Mouse (Mus musculus) CH12.LX (cell line): ENCODE measurements at regions not wholly inside any gene's neighbourhood (a gene's known extent, or its start where the extent isn't known, plus 50 kb on each side); places are given as distances from the start of the nearest gene placed in this dataset.

Experiments
- DNase-seq: peaks from one replicate; pipeline ENCODE4 v3.0.0-alpha.2; 2013; ENCODE audit errors: extremely low read depth
- H3K27ac ChIP-seq: 2 replicates; pipeline ENCODE4 v1.5.1; 2012; ENCODE audit warnings: low read depth, mild to moderate bottlenecking, control low read depth, moderate library complexity; ENCODE audit not compliant: insufficient read depth
- H3K27me3 ChIP-seq: replicated peaks from 2 replicates; pipeline ENCODE3; 2012; ENCODE audit warnings: inconsistent platforms
- H3K36me3 ChIP-seq, 2 experiments: replicated peaks in 1 of 2; 2 replicates each; pipeline versions ENCODE3 to v1.6.1; 2012; ENCODE audit warnings: inconsistent platforms in 1 of 2, low read length in 1 of 2, mild to moderate bottlenecking in 1 of 2, mixed read lengths in 1 of 2, moderate library complexity in 1 of 2; ENCODE audit not compliant: control insufficient read depth in 1 of 2, insufficient read depth in 1 of 2
- H3K4me1 ChIP-seq, 2 experiments: 2 replicates each; pipeline ENCODE4 v1.6.1; 2012; ENCODE audit warnings: inconsistent platforms in 1 of 2, moderate library complexity in 1 of 2; ENCODE audit not compliant: insufficient read depth in 2 of 2, control insufficient read depth in 1 of 2
- H3K4me2 ChIP-seq: 2 replicates; pipeline ENCODE4 v1.6.1; 2012; ENCODE audit warnings: low read depth, mild to moderate bottlenecking, control low read depth; ENCODE audit not compliant: poor library complexity, insufficient read depth, severe bottlenecking
- H3K4me3 ChIP-seq, 3 experiments: fragments of 150-350 bp in 1 of 3; sonication (generic) in 1 of 3; replicated peaks in 1 of 3; 2 replicates each; pipeline versions ENCODE3 to v1.5.1; 2011 to 2012; ENCODE audit warnings: low read depth in 2 of 3, low read length in 2 of 3, mild to moderate bottlenecking in 2 of 3, moderate library complexity in 2 of 3, control low read depth in 1 of 3, improper control_type of control experiment in 1 of 3, inconsistent platforms in 1 of 3, mixed read lengths in 1 of 3; ENCODE audit not compliant: poor library complexity in 1 of 3
- H3K79me2 ChIP-seq: replicated peaks from 2 replicates; pipeline ENCODE4 v1.6.1; 2012; ENCODE audit warnings: mild to moderate bottlenecking, moderate library complexity; ENCODE audit not compliant: control insufficient read depth, poor library complexity, insufficient read depth, severe bottlenecking; ENCODE audit errors: extremely low read depth
- H3K9ac ChIP-seq: 2 replicates; pipeline ENCODE4 v1.6.1; 2012; ENCODE audit warnings: low read depth, mild to moderate bottlenecking, control low read depth, moderate library complexity; ENCODE audit not compliant: insufficient read depth
- H3K9me3 ChIP-seq: replicated peaks from 2 replicates; pipeline ENCODE3; 2012; ENCODE audit warnings: low read length, inconsistent platforms, mixed read lengths
- BHLHE40 ChIP-seq: IDR thresholded peaks from 2 replicates; pipeline ENCODE4 v1.6.1; 2011; ENCODE audit warnings: mild to moderate bottlenecking, low read depth, low read length, improper control_type of control experiment
- CHD1 ChIP-seq: IDR thresholded peaks from 2 replicates; pipeline ENCODE4 v1.6.1; 2012; ENCODE audit warnings: low read depth, low read length, improper control_type of control experiment, inconsistent platforms
- CHD2 ChIP-seq: IDR thresholded peaks from 2 replicates; pipeline ENCODE4 v1.6.1; 2011; ENCODE audit warnings: low read length, improper control_type of control experiment
- CTCF ChIP-seq, 2 experiments: IDR thresholded peaks in 1 of 2; conservative IDR thresholded peaks in 1 of 2; 2 replicates each; pipeline ENCODE4 v1.5.1; 2011 to 2012; ENCODE audit warnings: low read depth in 2 of 2, low read length in 2 of 2, improper control_type of control experiment in 1 of 2, inconsistent platforms in 1 of 2, mild to moderate bottlenecking in 1 of 2, moderate library complexity in 1 of 2
- EP300 ChIP-seq: IDR thresholded peaks from 2 replicates; pipeline ENCODE4 v1.6.1; 2011; ENCODE audit warnings: low read length, improper control_type of control experiment
- ETS1 ChIP-seq: conservative IDR thresholded peaks from 2 replicates; pipeline ENCODE4 v1.6.1; 2012; ENCODE audit warnings: low read depth, mild to moderate bottlenecking, inconsistent platforms, low read length, improper control_type of control experiment, moderate library complexity
- GABPA ChIP-seq: IDR thresholded peaks from 2 replicates; pipeline ENCODE4 v1.6.1; 2012; ENCODE audit warnings: low read depth, low read length, improper control_type of control experiment, inconsistent platforms; ENCODE audit not compliant: insufficient replicate concordance
- IRF4 ChIP-seq: IDR thresholded peaks from 2 replicates; pipeline ENCODE4 v1.6.1; 2014; ENCODE audit warnings: low read depth, mild to moderate bottlenecking, inconsistent platforms, low read length, improper control_type of control experiment
- JUN ChIP-seq: IDR thresholded peaks from 2 replicates; pipeline ENCODE4 v1.6.1; 2011; ENCODE audit warnings: low read depth, mild to moderate bottlenecking, low read length, improper control_type of control experiment, moderate library complexity; ENCODE audit not compliant: insufficient read depth
- KAT2A ChIP-seq: IDR thresholded peaks from 2 replicates; pipeline ENCODE4 v1.6.1; 2012; ENCODE audit warnings: low read length, improper control_type of control experiment, inconsistent platforms; ENCODE audit not compliant: insufficient replicate concordance
- MAFK ChIP-seq: IDR thresholded peaks from 2 replicates; pipeline ENCODE4 v1.6.1; 2011; ENCODE audit warnings: low read length, improper control_type of control experiment; ENCODE audit not compliant: insufficient replicate concordance
- MAX ChIP-seq: IDR thresholded peaks from 2 replicates; pipeline ENCODE4 v1.6.1; 2011; ENCODE audit warnings: low read length, improper control_type of control experiment
- MAZ ChIP-seq: IDR thresholded peaks from 2 replicates; pipeline ENCODE4 v1.6.1; 2012; ENCODE audit warnings: low read depth, mild to moderate bottlenecking, inconsistent platforms, low read length, improper control_type of control experiment, moderate library complexity
- MEF2A ChIP-seq: IDR thresholded peaks from 2 replicates; pipeline ENCODE4 v1.6.1; 2014; ENCODE audit warnings: low read depth, mild to moderate bottlenecking, inconsistent platforms, low read length, improper control_type of control experiment, borderline replicate concordance
- MYC ChIP-seq: IDR thresholded peaks from 2 replicates; pipeline ENCODE4 v1.6.1; 2011; ENCODE audit warnings: low read depth, mild to moderate bottlenecking, improper control_type of control experiment, low read length
- NELFE ChIP-seq: IDR thresholded peaks from 2 replicates; pipeline ENCODE4 v1.6.1; 2011; ENCODE audit warnings: low read depth, low read length, improper control_type of control experiment
- PAX5 ChIP-seq: IDR thresholded peaks from 2 replicates; pipeline ENCODE4 v1.6.1; 2012; ENCODE audit warnings: low read length, inconsistent platforms, mixed read lengths
- POLR2A ChIP-seq: IDR thresholded peaks from 2 replicates; pipeline ENCODE4 v1.6.1; 2011; ENCODE audit warnings: low read depth, mild to moderate bottlenecking, improper control_type of control experiment, low read length
- POLR2AphosphoS2 ChIP-seq: IDR thresholded peaks from 2 replicates; pipeline ENCODE4 v1.6.1; 2011; ENCODE audit warnings: low read depth, low read length, improper control_type of control experiment
- RCOR1 ChIP-seq: conservative IDR thresholded peaks from 2 replicates; pipeline ENCODE4 v1.6.1; 2012; ENCODE audit warnings: low read depth, mild to moderate bottlenecking, inconsistent platforms, low read length, improper control_type of control experiment
- SMC3 ChIP-seq: IDR thresholded peaks from 2 replicates; pipeline ENCODE4 v1.6.1; 2011; ENCODE audit warnings: low read depth, low read length, improper control_type of control experiment
- TBP ChIP-seq: conservative IDR thresholded peaks from 2 replicates; pipeline ENCODE4 v1.6.1; 2011; ENCODE audit warnings: low read depth, low read length, improper control_type of control experiment
- UBTF ChIP-seq: IDR thresholded peaks from 2 replicates; pipeline ENCODE4 v1.6.1; 2012; ENCODE audit warnings: low read depth, mild to moderate bottlenecking, inconsistent platforms, low read length, improper control_type of control experiment, moderate library complexity
- USF2 ChIP-seq: conservative IDR thresholded peaks from 2 replicates; pipeline ENCODE4 v1.6.1; 2011; ENCODE audit warnings: low read depth, low read length, improper control_type of control experiment
- ZNF384 ChIP-seq: IDR thresholded peaks from 2 replicates; pipeline ENCODE4 v1.6.1; 2012; ENCODE audit warnings: low read depth, low read length, improper control_type of control experiment, inconsistent platforms
- dilution Hi-C: fragments of 300-500 bp; cut with MboI; formaldehyde crosslinking; loops from 2 replicates; pipeline ENCODE4 v1.14.3; 2020; ENCODE audit warnings: low sequenced_read_pairs; ENCODE audit not compliant: extremely low pct_unique_long_range_greater_than_20kb, extremely low pct_ligation_motif_present
- in situ Hi-C: fragments of 300-500 bp; cut with MboI; formaldehyde crosslinking; loops from 3 replicates; pipeline ENCODE4 v1.14.3; 2019; ENCODE audit warnings: low sequenced_read_pairs, low pct_ligation_motif_present, low pct_unique_long_range_greater_than_20kb, mixed read lengths

GRCm38 (mm10) chr14:74519531-74519930 is 121.1 kb upstream of the Htr2a start:
- TF ChIP-seq MAX (no peak), CTCF (conservative IDR thresholded peaks at IDR 0.05 in 1 of 2, IDR thresholded peaks at IDR 0.05 in 1 of 2; ENCODE audit: low read depth in 2 of 2, low read length in 2 of 2) (no peak), POLR2AphosphoS2 (no peak), NELFE (no peak), SMC3 (no peak), CHD1 (no peak), POLR2A (no peak), RCOR1 (no peak), KAT2A (no peak), MEF2A (no peak)
- dilution Hi-C loops, result no loop called here
- Histone ChIP-seq H3K9ac (no peak overlapping the region), H3K4me2 (no peak overlapping the region), H3K79me2 (no peaks in the 10 kb centered on the region), H3K4me3 (no peak overlapping the region), H3K27ac (no peak overlapping the region), H3K27me3 (no peaks in the 10 kb centered on the region), H3K36me3 (no peaks in the 10 kb centered on the region), H3K9me3 (no peaks in the 10 kb centered on the region), H3K4me1 (peaks cover 0 to 6% of the 10 kb centered on the region in 2 experiments; a peak in 1 of 4 replicates)
- no peak for DNase-seq
- in situ Hi-C loops, result no loop called here

GRCm38 (mm10) chr14:74521669-74522068 is 119.0 kb upstream of the Htr2a start:
- H3K27me3 ChIP-seq, result no peaks in the 10 kb centered on the region
- in situ Hi-C loops, result no loop called here
- H3K27ac ChIP-seq, result no peak overlapping the region
- H3K4me2 ChIP-seq, result no peak overlapping the region
- no peak overlapping the region for H3K9ac ChIP-seq
- no peaks in the 10 kb centered on the region for H3K9me3 ChIP-seq
- H3K79me2 ChIP-seq, result no peaks in the 10 kb centered on the region
- no peaks in the 10 kb centered on the region for H3K4me1 ChIP-seq
- TF ChIP-seq MEF2A, result no peak
- TF ChIP-seq MAFK, result no peak
- TF ChIP-seq GABPA, result no peak
- no peak for TF ChIP-seq MAZ
- TF ChIP-seq PAX5, result no peak
- no peak for TF ChIP-seq USF2
- no peak for TF ChIP-seq TBP
- no peak for TF ChIP-seq SMC3
- no peak for TF ChIP-seq BHLHE40
- no peak for TF ChIP-seq ETS1
- TF ChIP-seq IRF4, result no peak
- TF ChIP-seq MYC, result no peak
- no peak for TF ChIP-seq JUN
- no peak for TF ChIP-seq ZNF384
- no peak for TF ChIP-seq EP300
- no peak for TF ChIP-seq UBTF
- TF ChIP-seq POLR2A, result no peak
- no peak for TF ChIP-seq POLR2AphosphoS2
- no peak for TF ChIP-seq CHD2
- no peaks in the 10 kb centered on the region for H3K36me3 ChIP-seq
- H3K4me3 ChIP-seq, result no peak overlapping the region
- DNase-seq, result no peak
- dilution Hi-C loops, result no loop called here
